Mouse (Mus musculus) spleen, adult 2 months (tissue): ENCODE results near the gene Loxl1.

Source experiments
- CTCF ChIP-seq: fragments of 200-500 bp; IDR thresholded peaks from 2 replicates; pipeline ENCODE4 v1.5.1; 2011; ENCODE audit warnings: mild to moderate bottlenecking, inconsistent platforms; ENCODE audit not compliant: insufficient read depth, insufficient read length, insufficient replicate concordance; ENCODE audit errors: extremely low read depth
- POLR2A ChIP-seq: fragments of 200-500 bp; IDR thresholded peaks from 2 replicates; pipeline ENCODE4 v1.6.1; 2011; ENCODE audit warnings: low read depth, low read length, inconsistent platforms

DNA sequence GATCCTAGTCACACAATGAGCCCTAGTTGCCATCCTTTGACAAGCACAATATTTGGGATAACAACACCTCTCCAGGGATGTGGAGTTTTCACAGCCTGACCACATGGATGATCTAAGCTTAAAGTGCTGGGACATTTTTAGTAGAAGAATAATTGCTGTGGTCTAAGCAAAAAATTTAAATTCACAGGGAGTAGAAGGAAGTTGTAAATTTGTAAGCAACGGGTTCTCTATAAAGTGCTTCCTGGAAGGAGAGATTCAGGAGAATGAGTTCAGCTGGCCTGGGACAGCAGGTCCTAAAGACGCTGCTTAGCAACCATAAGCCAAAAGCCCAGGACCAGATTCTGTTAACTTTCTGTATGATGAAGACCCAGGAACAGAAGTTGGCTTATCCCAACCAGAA, 23.1 kb downstream of the Loxl1 start:
- no peak for TF ChIP-seq CTCF
- TF ChIP-seq POLR2A: no peak
